Mouse (Mus musculus): Measurements from ENCODE around the gene Sppl2c.

Gene Sppl2c

DNA sequence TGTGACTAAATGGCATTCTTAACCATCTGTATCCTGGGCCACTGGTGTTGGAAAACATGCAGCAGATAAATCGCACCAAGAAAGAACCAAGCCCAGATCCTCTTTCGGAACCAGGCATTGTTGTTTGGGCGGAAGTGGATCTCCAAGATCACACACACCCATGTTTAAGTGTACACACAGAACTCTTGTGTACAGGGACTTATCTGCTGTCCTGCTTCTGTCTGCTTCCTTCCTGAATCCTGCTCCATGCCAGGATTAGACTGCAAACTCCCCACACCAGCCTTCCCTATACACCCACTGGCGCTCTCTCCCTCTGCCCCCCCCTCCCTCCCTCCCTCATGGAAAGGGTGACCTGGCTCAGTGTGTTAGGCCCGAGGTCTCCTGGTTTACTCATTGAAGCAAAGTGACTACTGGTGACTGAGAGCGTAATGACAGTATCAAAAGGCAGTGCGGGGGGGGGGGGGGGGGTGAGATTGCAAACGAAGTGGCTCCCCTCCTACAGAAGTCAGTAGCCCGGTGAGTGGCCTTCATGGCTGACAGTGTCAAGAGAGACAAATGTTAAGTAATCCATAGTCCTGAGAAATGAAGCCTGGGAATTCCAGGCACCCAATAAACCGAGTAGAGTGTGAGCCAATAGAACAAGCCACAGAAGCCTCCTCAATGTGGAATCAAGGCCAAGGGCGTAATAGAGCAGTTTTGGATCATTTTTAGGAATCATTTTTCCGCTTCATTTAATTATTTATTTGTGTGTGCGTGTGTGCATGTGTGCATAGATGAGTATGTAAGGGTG, 52.0 kb downstream of the Sppl2c start:
- DNase-seq (ENCODE audit: low read depth in 2 of 2, low spot score in 2 of 2), result no peak

Measured in CD8-positive naive resting alpha-beta T cell, adult 2 months (primary cell).